Mouse (Mus musculus): ENCODE measurements at regions not wholly inside any gene's neighbourhood (a gene's known extent, or its start where the extent isn't known, plus 50 kb on each side); places are given as distances from the start of the nearest gene placed in this dataset.

GRCm38 (mm10) chr6:11109773-11110172 is 797.5 kb downstream of the Ndufa4 start:
- DNase-seq (ENCODE audit: low read depth), result peak; percentile 5

- DNase-seq (ENCODE audit: low read depth), result no peak
Measured at GRCm38 (mm10) chr6:11108346-11108966, 798.8 kb downstream of the Ndufa4 start.

- DNase-seq (ENCODE audit: low read depth), result no peak
Measured at GRCm38 (mm10) chr6:11103415-11103814, 803.9 kb downstream of the Ndufa4 start.

- no peak for DNase-seq (ENCODE audit: low read depth)
Measured at GRCm38 (mm10) chr6:11060961-11061583, 846.2 kb downstream of the Ndufa4 start.
